Mouse (Mus musculus) cerebellum, postnatal 10 days (tissue): ENCODE results near the gene Col23a1.
"Not testable (repeated sequence)": the region's sequence is repeated elsewhere in the genome, so short reads cannot be mapped to it uniquely, and the experiment has no call there.

Source experiments
- DNase-seq, 2 experiments: peaks; one replicate each; pipeline ENCODE4 v3.0.0; 2021; ENCODE audit warnings: mixed read lengths in 2 of 2

Col23a1 gene

DNA sequence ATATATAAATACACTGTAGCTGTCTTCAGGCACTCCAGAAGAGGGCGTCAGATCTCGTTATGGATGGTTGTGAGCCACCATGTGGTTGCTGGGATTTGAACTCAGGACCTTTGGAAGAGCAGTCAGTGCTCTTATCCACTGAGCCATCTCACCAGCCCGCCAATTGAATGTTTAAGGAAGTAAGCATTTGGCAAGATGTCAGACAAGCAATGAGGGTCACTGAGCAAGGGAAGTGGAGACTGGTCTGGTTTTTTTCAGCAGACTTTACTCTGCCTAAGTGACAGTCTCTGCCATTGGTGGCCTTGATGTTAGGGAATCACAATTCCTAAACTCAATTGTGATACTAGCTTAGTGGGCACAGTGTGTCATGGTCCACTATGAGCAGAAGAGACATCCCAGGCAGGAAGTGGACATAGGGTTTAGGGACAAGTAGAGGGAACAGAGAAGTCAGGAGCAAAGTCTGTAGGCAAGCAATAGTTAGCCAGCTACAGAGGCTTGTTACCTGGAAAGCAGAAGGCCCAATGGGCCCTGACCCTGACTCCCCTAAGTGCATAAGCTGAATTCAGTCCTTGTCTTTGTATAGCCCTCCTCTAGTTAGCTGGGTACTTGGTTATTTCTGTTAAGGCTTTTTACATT lies 305.1 kb downstream of the Col23a1 start:
- no peak for DNase-seq

DNA sequence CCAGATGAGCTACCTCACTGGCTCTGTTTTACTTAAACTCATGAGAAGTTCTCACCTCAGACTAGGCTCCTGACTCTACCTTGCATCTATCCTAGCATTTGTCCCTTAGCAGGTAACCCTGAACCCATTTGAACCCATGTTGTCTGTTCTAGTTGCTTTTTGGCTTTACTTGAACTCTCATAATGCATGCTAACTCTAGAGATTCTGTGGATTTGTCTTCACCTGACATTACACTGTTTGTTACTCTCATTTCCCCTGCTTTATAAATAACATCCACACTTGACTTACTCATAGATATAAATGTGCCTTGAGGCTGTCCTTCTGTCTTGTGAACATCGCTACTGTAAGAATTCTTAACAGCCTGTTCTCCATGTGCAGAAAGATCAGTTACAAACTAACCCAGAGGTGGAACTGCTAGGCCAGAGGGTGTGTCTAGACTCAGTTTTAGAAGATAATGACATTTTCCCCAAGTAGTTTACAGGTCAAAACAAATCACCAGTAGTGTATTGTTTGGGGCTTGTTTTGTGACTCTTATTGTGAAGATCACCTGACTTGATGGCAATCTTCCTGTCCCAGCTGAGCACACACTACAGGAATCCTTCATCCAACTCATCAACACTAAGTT lies 305.9 kb downstream of the Col23a1 start:
- DNase-seq = no peak

DNA sequence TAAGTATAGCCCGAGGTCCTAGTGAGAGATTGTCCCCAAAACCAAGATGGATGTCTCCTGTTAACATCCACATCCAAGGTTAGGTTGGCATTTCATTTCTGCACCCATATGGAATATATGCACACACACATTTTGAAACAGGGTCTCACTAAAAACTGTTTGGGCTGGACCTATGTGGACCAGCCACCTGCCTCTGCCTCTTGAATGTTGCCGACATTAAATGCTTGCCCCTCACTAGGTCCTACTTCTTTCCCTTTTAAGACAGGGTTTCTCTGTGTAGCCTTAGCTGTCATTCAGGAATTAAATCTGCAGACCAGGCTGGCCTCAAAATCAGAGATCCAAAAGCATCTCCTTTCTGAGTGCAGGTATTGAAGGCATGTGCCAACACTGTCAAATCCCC lies 307.8 kb downstream of the Col23a1 start:
- no peak for DNase-seq

DNA sequence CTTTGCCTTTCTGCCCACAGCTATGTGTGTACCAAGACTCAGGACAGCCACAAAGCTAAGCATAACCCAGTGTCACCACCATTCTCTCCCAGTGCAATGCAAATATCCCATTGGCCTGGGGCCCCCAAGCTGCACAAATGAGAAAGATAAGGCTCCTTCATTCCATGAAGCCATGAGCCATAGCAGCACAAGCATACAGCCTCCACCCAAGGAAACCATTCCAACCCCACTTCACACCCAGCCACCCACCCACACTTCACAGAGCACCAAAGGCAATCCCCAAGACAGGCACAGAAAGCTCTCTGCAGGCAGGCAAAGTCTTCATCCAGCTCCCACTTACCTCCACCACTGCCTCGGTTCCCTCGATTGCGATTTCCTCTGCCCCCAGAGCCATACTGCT lies 312.5 kb downstream of the Col23a1 start:
- no peak for DNase-seq

DNA sequence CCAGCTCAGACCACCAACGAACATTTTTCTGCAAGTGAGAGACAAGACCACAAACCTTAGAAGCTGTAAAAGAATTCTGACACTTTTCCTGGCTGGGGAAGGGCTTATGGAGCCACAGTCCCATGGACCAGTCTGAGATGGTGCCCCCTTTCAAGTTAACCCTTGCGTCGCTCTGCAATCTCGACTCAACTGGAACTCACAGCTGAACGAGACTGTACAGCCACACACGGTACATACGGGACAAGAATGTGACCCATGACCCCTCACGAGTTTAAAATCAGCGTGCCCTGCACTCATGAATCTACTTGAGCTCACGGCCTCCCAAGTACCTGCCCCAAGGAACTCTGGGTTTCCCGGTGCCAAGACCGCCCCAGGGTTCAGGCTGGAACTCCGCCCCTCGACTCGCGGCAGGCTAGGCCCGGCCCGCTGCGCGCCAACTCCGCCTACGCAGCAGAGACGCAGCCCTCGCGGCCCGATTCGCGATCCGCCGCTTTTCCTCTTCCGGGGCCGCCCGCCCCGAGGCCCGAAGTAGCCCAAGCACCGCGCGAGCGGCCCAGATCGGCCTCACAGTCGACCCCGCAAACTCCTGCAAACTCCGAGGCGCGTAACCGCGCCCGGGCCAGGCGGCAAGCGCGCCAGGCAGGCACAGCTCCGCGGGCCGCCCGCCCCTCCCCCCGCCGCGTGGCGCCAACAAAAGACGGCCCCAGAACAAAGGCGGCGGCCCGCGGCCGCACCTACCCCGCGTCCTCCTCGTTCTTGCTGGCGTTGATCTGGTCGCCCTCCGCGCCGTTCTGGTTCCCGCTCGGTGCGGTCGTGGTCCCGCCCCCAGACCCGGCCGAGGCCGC lies 316.1 kb downstream of the Col23a1 start:
- DNase-seq = peak; percentile 84 to 91

DNA sequence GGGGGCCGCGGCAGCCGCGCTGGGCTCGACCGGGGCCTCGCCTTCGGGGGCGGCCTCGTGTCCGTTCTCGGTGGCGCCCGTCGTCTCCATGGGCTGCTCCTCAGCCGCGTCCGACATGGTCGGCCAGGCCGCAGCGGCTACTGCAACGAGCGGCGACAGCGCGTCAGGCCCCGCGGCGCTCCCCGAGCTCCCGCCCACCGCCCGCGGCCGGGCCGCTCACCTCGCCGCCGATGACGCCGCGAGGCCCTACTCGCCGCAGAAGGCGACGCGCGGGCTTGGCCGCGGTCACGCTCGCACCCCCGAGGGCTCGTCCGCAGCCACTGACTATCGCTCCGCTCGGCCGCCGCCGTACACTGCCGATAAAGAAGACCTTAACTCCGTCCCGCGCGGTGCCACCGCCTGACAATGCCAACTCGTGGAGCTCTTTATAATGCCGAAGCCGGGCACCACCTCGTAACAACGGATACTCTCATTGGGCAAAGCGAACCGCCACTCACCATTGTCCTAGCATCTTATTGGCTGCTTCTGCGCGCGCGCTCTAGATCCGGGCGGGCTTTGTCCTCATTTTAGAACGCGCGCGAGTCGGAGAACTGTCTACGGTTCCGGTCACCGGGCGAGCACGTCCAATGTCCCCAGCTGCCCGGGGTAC lies 316.9 kb downstream of the Col23a1 start, which contains the start of gene Hnrnpab:
TSS of gene Hnrnpab (minus strand) at position 401 of the 649 bp plus-strand sequence.
- DNase-seq = peak; percentile 98 to 99

DNA sequence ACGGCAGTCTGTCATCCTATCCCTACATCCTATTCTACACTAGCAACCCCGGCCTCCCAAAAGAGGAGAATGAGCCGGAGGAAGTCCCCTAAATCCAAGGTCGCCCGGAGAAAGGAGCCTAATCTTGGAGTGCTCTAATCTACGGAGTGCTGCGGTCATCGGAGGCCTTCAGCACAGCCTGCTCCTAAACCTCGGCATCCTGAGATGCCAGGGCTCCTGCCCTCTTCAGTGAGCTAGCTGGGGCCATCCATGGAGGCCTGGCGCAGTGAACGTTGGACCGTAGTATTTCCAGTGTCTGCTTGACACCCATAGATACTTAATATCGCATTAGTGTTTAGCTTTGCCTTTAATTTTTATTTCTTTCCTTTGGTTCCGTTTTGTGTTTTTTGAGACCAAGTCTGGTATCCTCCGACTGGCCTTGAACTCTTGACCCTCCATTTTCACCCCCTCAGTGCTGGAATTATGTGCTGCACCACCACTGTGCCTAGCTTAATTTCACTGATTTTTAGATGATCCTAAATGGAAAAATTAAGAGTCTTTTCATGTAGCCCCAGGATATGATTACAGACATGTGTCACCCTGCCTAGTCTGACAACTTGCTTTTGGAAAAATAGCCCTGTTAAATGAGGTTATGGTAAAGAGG lies 317.5 kb downstream of the Col23a1 start:
- DNase-seq = no peak

DNA sequence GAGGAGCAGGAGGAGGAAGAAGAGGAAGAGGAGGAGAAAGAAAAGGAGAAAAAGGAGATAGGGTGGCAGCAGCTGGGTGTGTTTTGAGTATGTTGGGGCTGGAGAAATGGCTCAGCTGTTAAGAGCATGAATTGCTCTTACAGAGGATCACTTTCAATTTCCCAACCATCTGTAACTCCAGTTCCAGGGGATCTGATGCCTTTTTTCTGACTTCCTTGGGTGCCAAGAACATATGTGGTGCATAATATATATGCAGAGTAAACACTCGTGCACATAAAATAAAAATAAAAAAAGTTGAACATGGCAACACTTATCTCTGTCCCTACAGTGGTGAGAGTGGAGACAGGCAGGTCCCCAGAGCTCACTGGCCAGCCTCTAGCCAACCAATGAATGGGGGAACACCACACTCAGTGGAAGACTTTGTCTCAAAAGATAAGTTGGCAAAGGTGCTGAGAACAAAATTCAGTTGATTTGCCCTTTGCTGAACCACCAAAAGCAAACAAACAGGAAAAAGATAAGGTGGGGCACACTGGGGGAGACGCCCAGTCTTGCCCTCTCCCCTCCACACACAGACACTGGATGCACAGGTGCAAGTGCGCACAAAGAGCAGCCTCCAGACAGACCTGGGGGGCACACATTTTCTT lies 319.7 kb downstream of the Col23a1 start:
- no peak for DNase-seq

DNA sequence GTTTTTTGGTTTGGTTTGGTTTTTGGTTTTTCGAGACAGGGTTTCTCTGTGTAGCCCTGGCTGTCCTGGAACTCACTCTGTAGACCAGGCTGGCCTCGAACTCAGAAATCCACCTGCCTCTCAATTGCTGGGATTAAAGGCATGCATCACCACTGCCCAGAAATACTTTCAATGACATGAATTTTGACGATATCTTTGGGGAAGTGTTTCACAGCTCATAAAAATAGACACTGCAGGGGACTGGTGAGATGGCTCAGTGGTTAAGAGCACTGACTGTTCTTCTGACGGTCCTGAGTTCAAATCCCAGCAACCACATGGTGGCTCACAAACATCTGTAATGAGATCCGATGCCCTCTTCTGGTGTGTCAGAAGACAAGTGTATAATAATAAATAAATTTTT lies 320.2 kb downstream of the Col23a1 start:
- DNase-seq = not testable (repeated sequence)

DNA sequence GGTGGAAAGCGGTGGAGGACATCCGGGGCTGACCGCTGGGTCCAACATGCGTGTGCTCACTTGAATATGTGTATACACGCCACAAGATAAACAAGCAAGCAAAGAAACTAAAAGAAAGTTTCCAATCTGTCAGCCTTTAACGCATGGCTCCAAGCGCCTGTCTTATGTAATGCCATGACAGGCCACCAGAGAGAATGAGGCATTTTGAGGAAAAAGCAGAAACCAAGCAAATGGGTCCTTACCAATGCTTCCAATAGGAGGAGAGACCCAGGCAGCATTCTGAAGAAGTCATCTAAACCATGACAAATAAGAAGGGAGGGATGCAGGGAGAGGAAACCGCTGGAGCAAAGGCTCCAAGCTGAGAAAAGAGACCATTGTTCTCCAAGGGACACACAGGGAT lies 324.5 kb downstream of the Col23a1 start:
- no peak for DNase-seq

DNA sequence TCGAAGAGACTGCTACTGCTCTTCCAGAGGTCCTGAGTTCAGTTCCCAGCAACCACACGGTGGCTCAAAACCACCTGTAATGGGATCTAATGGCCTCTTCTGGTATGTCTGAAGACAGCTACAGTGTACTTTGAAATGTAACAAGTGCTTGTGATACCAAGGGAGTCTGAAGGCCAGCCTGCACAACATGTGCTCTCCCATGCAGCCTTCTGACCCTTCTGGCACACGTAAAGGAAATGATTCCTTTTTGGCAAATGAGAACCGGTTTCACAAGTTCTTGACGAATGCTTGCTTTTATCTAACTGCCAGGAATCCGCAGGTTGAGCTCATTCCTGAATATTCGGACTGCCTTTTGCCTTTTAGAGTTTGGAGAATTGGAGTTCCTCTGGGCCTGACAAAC lies 325.4 kb downstream of the Col23a1 start:
- no peak for DNase-seq

DNA sequence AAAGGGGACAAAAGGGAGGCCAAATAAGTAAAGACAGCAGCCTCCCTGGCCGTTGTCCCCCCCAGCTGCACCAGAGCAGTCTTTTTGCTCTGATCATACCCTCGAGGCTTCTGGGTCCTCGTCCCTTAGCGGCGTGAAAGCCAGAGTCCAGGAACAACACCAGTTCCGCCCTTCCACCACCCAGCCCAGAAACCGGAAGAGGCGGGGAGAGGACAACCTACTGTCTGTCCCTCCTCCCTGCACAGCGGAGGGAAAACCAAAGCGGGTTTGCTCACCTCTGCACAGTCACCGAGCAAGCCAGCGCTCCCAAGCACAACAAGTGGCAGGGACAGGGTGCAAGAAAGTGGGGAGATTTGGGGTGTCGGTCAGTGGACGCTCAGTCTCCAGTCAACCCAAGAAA lies 325.9 kb downstream of the Col23a1 start:
- DNase-seq = peak; percentile 41 to 50

DNA sequence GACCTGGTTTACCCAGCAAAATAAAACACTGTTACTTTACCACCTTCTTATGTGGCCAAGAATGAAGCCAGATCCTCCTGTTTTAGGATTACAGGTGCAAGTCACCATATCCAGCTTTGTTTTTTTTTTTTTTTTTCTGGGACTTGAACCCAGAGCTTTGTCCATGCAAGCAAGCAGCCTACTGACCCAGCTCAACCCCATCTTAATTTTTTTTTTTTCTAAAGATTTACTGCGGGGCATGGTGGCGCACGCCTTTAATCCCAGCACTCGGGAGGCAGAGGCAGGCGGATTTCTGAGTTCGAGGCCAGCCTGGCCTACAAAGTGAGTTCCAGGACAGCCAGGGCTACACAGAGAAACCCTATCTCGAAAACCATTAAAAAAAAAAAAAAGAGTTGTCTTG lies 326.4 kb downstream of the Col23a1 start:
- DNase-seq = not testable (repeated sequence)

DNA sequence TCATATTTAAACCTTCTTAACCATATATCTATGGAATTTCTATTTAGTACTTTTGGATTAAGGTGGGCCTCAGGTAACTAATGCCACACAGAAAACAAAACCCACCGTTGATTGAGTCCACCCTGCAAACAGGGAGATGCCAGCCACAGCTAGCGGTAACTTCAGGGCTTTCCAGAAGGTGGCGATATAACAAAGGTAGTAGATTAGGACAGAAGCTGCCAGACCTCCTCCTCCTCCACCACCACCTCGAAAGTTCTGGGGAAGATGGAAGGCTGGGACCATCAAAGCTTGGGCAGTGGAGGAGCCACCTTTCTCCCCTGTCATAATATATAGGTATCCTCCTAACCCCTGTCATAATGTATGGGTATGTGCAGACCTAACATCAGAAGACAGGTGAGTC lies 328.0 kb downstream of the Col23a1 start:
- DNase-seq = peak; percentile 88 to 91

DNA sequence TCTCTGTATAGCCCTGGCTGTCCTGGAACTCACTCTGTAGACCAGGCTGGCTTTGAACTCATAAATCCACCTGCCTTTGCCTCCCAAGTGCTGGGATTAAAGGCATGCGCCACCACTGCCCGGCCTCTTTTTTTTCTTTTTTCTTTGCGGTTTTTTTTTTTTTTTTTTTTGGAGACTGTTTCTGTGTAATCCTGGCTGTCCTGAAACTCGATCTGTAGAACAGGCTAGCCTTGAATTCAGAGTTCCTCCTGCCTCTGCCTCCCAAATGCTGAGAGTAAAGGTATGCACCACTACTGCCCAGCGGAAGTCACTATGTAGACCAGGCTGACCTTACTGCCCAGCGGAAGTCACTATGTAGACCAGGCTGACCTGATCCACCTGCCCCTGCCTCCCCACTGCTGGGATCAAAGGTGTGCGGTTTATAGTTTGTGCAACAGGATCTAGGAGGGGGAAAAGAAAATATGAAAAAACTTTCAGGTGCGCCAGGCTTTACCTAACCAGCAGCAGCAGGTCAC lies 329.2 kb downstream of the Col23a1 start:
- no peak for DNase-seq

DNA sequence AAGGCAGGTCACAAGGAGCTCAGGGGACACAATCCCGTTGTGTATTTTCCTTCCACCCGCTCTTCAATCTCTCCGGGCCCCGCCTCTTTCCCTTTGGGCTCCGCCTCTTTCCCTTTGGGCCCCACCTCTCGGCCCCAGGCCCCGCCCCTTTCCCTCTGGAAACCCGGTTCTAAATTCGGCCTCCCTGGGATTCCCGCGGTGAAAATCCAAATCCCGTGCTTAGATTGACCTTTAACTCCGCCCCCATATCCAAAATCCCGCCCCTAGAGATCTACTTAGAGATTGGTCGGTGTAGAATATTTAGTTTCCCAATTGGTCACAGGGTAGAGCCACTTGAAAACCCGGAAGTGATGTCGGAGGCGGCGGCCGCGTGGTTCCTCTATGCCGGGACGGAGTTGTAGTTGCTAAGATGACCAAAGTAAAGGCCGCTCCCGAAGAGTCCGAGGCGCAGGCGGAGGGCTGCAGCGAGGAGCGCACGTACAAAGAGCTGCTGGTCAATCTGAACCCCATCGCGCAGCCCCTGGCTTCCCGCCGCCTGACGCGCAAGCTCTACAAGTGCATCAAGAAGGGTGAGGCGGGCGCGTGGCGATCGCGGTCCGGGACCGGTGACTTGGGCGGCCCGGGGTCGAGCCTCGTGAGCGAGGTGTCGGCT lies 329.8 kb downstream of the Col23a1 start, which contains the start of gene Nhp2:
TSS of gene Nhp2 (plus strand) at position 327 of the 652 bp plus-strand sequence.
- peak; percentile 97 to 98 for DNase-seq

DNA sequence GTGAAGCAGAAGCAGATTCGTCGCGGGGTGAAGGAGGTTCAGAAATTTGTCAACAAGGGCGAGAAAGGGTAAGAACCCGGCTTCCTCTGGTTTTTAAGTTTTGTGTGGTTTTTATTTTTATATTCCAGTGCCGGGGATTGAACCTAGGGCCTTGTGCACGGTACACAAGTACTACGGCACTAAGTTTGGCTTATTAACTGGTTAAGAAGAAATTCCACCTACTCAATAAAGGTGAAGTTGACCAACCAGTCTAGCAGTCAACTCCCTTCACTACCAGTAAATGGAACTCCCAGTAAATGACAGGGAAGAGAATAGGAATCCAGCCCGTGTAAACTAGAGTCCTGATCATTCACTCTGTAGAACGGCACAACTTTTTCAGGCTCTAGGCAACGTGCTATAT lies 330.4 kb downstream of the Col23a1 start:
- no peak for DNase-seq

DNA sequence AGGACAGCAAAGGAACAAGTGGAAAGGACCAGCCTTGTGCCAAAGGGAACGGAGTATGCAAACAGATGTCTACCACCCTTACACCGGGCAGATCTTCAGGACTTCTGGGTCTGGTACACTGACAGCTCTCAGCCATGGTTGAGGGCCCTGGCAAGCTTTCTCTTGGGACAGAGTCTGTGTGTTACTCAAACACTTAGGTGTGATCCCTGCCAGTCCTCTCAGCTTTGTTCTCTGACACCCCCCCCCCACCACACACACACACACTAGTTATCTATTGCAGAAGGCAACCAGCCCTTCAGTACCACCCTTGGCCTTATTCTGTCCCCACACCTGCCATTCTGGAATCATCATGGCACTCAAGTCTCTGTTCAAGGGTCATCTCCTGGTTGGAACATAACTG lies 332.1 kb downstream of the Col23a1 start:
- DNase-seq = no peak

DNA sequence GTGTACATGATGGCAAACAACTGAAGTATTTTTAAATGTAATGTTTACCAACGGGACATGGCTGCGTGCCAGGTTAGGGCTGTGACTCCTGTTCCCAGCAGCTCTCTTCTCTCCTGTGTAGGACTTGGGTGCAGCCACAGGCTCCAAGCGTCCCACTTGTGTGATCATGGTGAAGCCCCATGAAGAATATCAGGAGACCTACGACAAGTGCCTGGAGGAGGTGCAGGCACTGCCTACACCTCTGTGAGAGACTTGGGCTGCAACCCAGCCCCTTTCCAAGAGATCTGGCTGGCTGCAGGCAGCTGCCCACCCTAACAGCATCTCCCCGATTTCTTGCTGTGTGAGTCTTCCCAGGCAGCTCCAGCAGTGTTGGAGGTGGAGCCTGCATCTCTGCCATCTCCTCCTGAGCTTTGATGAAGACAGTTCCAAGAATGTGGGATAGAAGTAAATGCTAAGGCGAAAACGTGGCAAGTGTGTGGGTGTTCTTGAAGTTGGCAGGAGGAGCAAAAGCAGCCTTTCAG lies 333.3 kb downstream of the Col23a1 start:
- DNase-seq = peak in 1 of 2 experiments; percentile 19

DNA sequence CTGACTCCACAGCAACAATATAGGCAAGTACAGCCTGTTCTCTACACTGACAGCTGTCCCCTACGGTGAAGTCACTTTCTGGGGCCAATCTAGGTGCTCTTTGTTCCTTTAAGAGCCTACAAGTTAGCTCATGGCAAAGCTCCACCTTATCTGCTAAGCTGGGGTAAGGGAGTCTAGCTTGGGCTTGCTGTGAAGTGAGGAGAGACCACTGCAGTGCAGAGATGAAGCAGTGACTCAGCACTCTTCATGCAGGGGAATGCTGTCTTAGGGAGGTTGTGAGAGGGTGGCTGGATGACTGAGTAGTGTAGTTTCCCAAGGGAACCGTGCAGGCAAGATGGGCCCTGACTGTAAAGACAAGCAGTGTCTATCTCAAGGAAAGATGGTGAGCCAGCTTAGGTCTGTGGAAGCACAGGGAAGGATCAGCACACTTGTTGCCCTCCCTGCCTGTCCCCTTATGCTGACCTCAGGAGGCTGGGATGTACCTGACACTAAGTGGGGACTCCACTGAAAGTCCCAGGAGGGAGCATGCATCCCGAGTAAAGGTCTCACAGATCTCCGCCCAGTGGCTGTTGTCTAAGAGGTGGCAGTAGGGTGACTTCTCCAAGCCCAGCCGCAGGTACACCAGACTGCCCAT lies 335.6 kb downstream of the Col23a1 start:
- no peak for DNase-seq

DNA sequence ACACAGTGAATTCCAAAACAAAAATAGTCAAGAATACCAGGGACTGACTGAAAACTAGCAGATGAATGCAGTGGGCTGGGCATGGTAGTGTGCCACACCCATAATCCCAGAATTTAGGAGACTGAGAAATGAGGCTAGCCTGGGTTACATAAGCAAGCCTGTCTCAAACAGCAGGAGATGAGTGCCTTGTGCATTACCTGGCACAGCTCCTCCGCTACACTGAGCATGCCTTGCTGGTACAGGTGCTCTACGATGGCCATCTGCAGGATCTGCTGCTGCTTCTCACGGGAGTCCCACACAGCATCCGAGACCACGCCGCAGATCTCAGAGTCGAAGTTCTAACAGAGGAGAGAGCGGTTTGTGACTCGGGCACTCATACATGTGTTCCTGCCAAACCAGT lies 337.7 kb downstream of the Col23a1 start:
- no peak for DNase-seq
